Mouse (Mus musculus): Measurements from ENCODE around the gene Tmem252. TPM values are rescaled to one million over a fixed set of nuclear protein-coding genes. Genes with fewer than 3 reads are reported as not detected.
A peak's percentile ranks its signal among the peaks of the same experiment; 100 is the strongest.

The Tmem252 gene
- polyA plus RNA-seq, 1 experiment: not detected

DNA sequence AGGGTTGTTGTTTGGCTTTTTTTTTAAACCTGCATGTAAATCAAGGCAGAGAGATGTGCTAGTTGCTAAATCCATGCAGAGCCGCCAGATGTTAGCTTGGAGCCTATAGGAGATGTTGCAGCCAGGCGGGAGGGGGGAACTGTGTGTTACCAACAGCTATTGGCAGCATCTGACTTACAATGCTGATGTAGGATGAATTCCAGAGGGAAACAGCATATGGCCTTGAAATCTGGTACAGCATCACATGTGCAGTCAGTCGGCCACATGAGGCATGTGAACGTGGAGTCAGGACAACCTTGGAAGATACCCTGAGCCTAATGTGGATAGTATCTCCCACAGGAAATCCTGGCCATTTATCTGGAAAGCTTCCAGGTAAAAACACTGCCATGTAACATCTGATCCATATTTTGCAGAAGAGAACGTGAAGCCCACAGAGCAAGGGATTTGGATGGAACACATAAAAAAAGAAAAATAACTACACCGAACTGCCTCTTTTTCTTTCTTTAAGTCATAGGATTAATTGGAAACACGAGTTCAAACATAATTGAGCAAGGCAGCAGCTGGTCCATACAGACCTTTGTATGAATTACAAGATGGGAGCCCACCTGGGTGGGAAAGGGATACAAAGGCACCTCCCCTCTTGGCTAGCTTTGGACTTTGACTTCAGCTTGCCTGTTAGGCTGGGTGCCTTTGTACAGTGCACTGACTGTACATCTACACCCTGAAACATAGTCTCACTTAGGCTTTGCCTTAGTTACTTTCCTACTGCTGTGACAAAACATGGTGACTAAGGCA is 42.7 kb downstream of the Tmem252 start:
- TF ChIP-seq CTCF (IDR thresholded peaks at IDR 0.05; ENCODE audit: borderline replicate concordance, insufficient read depth, low read length): no peak
- TF ChIP-seq POLR2A (IDR thresholded peaks at IDR 0.05; ENCODE audit: low read depth, low read length): no peak
- H3K4me1 ChIP-seq (ENCODE audit: control insufficient read depth, insufficient read depth, low read length): peaks cover 10% of the 10 kb centered on the region
- no peak overlapping the region for H3K27ac ChIP-seq (ENCODE audit: insufficient read depth, low read length)
- no peak overlapping the region for H3K4me3 ChIP-seq (ENCODE audit: insufficient read depth, low read length)

DNA sequence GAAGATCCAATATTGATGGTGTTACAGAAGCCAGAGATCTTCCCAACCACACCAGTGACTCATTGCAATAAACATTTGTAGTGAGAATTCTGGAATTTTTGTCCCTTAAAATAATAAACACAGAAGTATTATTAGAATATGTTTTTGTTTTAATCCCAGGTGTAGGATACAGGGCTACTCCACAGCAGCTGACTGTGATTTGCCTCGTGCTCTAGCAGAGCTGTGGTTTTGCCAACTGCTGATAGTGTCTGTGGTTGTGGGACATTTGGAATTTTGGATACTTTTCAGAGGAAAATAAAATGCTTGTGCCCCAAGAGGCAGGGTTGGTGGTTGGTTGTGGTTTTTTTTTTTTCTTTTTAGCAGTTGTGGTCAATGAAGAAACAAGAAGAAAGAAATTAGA is 44.2 kb downstream of the Tmem252 start:
- no peak overlapping the region for H3K4me3 ChIP-seq (ENCODE audit: insufficient read depth, low read length)
- 0 out of 2 replicates have a peak overlapping the region, but pooled peaks have one; percentile 4 for H3K27ac ChIP-seq (ENCODE audit: insufficient read depth, low read length)
- no peak for TF ChIP-seq CTCF (IDR thresholded peaks at IDR 0.05; ENCODE audit: borderline replicate concordance, insufficient read depth, low read length)
- TF ChIP-seq POLR2A (IDR thresholded peaks at IDR 0.05; ENCODE audit: low read depth, low read length): no peak
- H3K4me1 ChIP-seq (ENCODE audit: control insufficient read depth, insufficient read depth, low read length): peaks cover 10% of the 10 kb centered on the region

DNA sequence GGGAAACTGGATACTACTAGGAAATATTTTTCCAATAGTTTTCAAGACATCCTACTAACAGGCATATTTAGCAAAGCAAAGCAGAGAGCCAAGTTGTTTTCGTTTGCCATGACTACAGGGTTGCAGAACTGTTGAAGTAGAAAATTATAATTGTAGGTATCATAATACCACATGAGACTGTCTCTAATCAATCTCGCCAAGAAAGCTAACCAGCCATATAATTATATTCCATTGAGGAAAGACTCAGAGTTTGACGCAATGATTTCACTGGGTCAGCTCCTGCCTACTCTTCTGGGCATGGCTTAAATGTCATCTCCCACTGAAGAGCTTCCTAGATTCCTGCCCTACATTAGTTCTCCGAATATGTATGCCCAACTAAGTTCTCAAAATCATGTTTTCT is 45.7 kb downstream of the Tmem252 start:
- TF ChIP-seq POLR2A (IDR thresholded peaks at IDR 0.05; ENCODE audit: low read depth, low read length) (no peak), CTCF (IDR thresholded peaks at IDR 0.05; ENCODE audit: borderline replicate concordance, insufficient read depth, low read length) (no peak)

DNA sequence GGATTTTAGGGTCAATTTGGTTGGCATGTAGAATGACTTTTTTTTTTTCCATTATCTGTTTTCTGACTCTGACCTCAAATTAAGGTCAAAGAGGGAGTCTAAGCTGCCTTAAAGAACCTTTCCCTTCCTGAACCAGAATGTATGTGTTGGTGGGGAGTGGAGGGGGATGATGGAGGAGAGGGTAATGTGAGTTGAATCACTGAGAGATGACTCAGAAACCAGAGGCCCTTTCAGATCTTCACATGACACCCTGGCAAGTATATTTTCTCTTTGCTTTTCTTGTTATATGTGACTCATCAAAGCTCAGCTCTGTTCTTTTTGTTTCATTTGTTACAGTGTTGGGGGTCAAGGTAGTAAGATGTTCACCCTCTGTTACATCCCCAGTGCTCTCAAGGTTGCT is 46.6 kb downstream of the Tmem252 start:
- Histone ChIP-seq H3K4me1 (ENCODE audit: control insufficient read depth, insufficient read depth, low read length) (peaks cover 10% of the 10 kb centered on the region), H3K4me3 (ENCODE audit: insufficient read depth, low read length) (no peak overlapping the region), H3K27ac (ENCODE audit: insufficient read depth, low read length) (peak overlapping the region; percentile 81)
- TF ChIP-seq CTCF (IDR thresholded peaks at IDR 0.05; ENCODE audit: borderline replicate concordance, insufficient read depth, low read length) (no peak), POLR2A (IDR thresholded peaks at IDR 0.05; ENCODE audit: low read depth, low read length) (no peak)

More for the DNA sequence above, 45.7 kb downstream of the Tmem252 start:
- Histone ChIP-seq H3K27ac (ENCODE audit: insufficient read depth, low read length) (peak overlapping the region; percentile 81; the same call in 1 of the 2 replicates), H3K4me1 (ENCODE audit: control insufficient read depth, insufficient read depth, low read length) (peaks cover 10% of the 10 kb centered on the region), H3K4me3 (ENCODE audit: insufficient read depth, low read length) (no peak overlapping the region)

DNA sequence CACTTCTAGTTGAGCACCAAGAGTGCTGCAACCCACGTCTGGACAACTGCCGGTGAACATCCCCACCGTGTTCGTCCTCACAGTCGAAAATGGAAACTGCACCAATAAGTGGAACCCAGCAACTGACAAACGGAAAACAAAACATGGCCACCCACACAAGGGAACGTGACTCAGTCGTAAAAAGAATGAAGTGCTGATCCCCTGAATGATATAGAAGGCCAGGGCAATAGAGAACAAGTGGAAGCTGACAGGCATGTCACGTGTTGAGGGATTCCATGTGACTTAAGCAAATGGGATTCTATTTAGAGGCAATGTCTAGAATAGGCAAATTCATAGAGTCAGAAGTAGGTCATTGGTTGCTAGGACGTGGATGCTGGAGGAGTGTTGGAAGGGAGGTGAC is 50.6 kb downstream of the Tmem252 start:
- peaks cover 10% of the 10 kb centered on the region for H3K4me1 ChIP-seq (ENCODE audit: control insufficient read depth, insufficient read depth, low read length)
- no peak overlapping the region for H3K4me3 ChIP-seq (ENCODE audit: insufficient read depth, low read length)
- TF ChIP-seq POLR2A (IDR thresholded peaks at IDR 0.05; ENCODE audit: low read depth, low read length) (no peak), CTCF (IDR thresholded peaks at IDR 0.05; ENCODE audit: borderline replicate concordance, insufficient read depth, low read length) (no peak)
- H3K27ac ChIP-seq (ENCODE audit: insufficient read depth, low read length): no peak overlapping the region

DNA sequence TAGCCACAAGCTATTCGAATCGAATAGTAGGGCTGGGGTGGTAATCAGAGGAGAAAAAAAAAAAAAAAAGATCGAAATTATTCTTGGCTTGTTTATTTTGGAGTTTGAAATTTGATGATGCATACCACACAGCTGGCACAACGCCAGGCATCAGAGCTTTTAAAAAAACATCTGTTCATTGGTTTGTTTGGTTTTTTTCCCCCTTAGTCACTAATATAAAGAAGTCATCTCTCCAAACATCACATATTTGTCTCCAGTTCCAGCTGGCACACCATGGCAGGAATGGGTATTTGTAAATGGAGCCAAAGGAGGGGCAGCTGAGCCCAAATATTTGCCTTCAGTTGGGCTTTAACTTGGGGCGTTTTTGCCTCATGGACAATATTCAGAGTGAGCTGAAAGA is 56.9 kb downstream of the Tmem252 start:
- Histone ChIP-seq H3K4me1 (ENCODE audit: control insufficient read depth, insufficient read depth, low read length) (peaks cover 5% of the 10 kb centered on the region), H3K4me3 (ENCODE audit: insufficient read depth, low read length) (no peak overlapping the region), H3K27ac (ENCODE audit: insufficient read depth, low read length) (no peak overlapping the region)
- TF ChIP-seq CTCF (IDR thresholded peaks at IDR 0.05; ENCODE audit: borderline replicate concordance, insufficient read depth, low read length): no peak
- TF ChIP-seq POLR2A (IDR thresholded peaks at IDR 0.05; ENCODE audit: low read depth, low read length): no peak

Other genes starting within 250 kb of the Tmem252 start
- 12.6 and 18.0 TPM in 2 replicates for gene Fam122a, start 196.7 kb upstream of the Tmem252 start, polyA plus RNA-seq (2011; ENCODE audit: insufficient read length, low read depth, missing spikeins)
- gene Pip5k1b, start 118.1 kb upstream of the Tmem252 start, polyA plus RNA-seq (2011; ENCODE audit: insufficient read length, low read depth, missing spikeins): not detected in 2 replicates
- 14.3 and 32.8 TPM in 2 replicates for gene Pgm5, start 187.8 kb downstream of the Tmem252 start, polyA plus RNA-seq (2011; ENCODE audit: insufficient read length, low read depth, missing spikeins)
- gene Gm10053, start 201.7 kb downstream of the Tmem252 start, polyA plus RNA-seq (2011; ENCODE audit: insufficient read length, low read depth, missing spikeins): 136 and 175 TPM in 2 replicates
- gene Foxd4, start 227.2 kb downstream of the Tmem252 start, polyA plus RNA-seq (2011; ENCODE audit: insufficient read length, low read depth, missing spikeins): not detected in 2 replicates

All from embryonic fibroblast, embryonic 13.5 days (primary cell).